Mouse (Mus musculus) neutrophil, adult 5-6 weeks (primary cell): Measurements from ENCODE around the gene Spin2c. TPM values are rescaled to one million over a fixed set of nuclear protein-coding genes. Genes with fewer than 3 reads are reported as not detected.

Source experiments
- ATAC-seq: fragments of 151-379, 151-347 bp; 2 replicates; pipeline ENCODE4 v1.8.0; 2017; ENCODE audit warnings: mild to moderate bottlenecking, moderate TSS enrichment; ENCODE audit not compliant: insufficient number of reproducible peaks, poor library complexity, low FRiP score, severe bottlenecking; ENCODE audit errors: extremely low read depth
- total RNA-seq: library from RNA; stranded (forward); fragments of 200-1000 nt; gene quantifications from 2 replicates; pipeline ENCODE4 v1.2.3, GENCODE M21; 2017

Gene Spin2c
- total RNA-seq = not detected in 2 replicates

- ATAC-seq = no peak
Observed at GRCm38 (mm10) chrX:153831951-153832561, at the start of gene Spin2c. TSS of gene Spin2c (plus strand) at chrX:153832225.

- ATAC-seq = no peak
Observed at GRCm38 (mm10) chrX:153832606-153833005, 581 bp downstream of the Spin2c start.

Other genes with a start within 250 kb of the Spin2c start
- gene Kctd12b, start 135.8 kb upstream of the Spin2c start, total RNA-seq = 0.70 and 1.5 TPM in 2 replicates
- 2.6 and 4.1 TPM in 2 replicates for gene Nbdy, start 108.6 kb upstream of the Spin2c start, total RNA-seq
- not detected in 2 replicates for gene Samt1, start 180.4 kb downstream of the Spin2c start, total RNA-seq
- not detected in 2 replicates for gene 4921511M17Rik, start 201.6 kb downstream of the Spin2c start, total RNA-seq
- not detected in 2 replicates for gene Gm10057, start 222.8 kb downstream of the Spin2c start, total RNA-seq